Mouse (Mus musculus) v-Abl transformed pro-B cells (cell line): ENCODE data around the gene Cks1b.

ENCODE experiments used
- in situ Hi-C, 2 experiments: fragments of 400-800 bp; cut with MboI; formaldehyde crosslinking; loops; one replicate each; pipeline ENCODE4 v1.15.1; 2025; ENCODE audit not compliant: unreplicated experiment in 2 of 2

The Cks1b gene

DNA sequence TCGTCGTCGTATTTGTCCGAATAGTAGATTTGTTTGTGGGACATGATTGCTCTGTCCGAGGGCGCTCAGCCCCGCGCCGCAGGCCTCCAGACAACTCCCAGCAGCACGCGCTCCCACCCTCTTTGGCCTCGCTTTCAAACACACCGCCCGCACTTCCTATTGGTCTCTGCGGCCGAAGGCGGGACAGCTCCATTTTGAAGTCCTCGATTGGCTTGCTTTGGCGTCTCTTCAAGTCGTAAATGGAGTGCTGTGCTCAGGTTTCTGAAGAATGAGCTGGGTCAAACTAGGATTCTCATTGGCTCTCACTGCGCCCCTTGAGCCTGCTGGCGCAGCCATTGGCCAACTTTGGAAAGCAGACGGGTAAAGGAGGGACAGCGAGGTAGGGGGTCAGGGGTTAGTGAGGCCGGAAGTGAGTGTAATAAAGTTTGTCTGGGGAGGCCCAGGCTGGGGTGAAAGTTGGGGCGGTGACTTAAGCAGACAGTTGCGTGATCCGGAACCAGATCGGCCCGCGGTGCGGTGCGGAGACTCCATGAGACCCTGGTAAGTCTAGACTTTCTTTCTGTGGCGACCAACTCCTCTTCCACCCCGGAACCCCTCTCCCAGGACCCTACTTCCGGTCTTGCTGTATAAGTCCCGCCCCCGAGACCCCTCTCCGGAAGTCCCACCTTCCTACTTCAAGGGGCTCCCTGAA, at the start of gene Cks1b, which contains the start of gene Shc1:
Cks1b (minus strand) TSS at position 214 of the 691 bp plus-strand sequence.
Shc1 (plus strand) TSS at position 274 of the 691 bp plus-strand sequence.
- in situ Hi-C loops, result no loop called here

GRCm38 (mm10) chr3:89458965-89459807, 41.0 kb upstream of the Cks1b start:
- in situ Hi-C loops, result loop anchor here in 1 of 2 experiments (5.0 kb wide), 1 partner anchor 62 kb away; no protein-coding TSS in a partner anchor

- in situ Hi-C loops, result loop anchor here in 1 of 2 experiments (5.0 kb wide), 1 partner anchor 61 kb away; no protein-coding TSS in a partner anchor
Measured at GRCm38 (mm10) chr3:89458372-89458964, 40.3 kb upstream of the Cks1b start.

DNA sequence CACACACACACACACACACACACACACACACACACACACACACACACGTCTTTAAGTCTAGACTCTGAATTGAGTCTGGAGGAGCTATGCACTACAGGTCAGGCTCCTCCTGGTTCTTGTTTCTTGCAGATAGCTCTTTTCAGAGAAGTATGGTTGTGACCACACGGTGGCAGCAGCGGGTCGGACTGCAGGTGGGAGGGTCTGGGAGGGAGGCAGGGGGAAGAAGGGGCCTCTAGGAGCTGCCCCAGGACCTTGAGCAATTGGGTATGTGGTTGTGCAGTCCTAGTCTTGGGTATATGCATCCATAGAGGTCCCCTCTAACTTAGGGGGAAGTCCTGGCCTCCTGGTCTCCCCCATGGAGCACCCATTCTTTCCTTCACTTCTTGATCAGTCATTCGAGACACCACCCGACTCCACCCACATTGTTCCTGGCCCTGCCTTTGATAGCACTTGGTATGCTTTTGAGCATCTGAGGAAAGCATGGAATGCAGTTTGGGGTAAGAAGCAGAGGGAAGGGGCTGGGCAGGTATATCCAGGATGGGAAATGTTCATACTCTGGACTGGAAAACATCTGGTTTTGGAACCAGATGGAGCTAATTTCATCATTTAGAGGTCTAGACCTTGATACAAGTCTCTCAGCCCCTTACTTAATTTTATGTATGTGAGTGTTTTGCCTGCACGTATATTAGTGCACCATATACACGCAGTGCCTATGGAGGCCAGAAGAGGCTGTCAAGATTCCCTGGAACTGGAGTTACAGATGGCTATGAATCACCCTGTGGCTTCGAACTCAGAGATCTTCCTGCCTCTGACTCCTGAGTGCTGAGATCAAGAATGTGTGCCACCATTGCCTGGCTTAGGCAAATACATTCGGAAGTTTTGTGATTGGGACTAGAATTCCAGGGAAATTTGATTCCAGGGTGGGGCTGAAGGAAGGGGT, 38.8 kb upstream of the Cks1b start:
- in situ Hi-C loops, result loop anchor here in 1 of 2 experiments (5.0 kb wide), 1 partner anchor 60 kb away; no protein-coding TSS in a partner anchor

GRCm38 (mm10) chr3:89455786-89456285, 37.7 kb upstream of the Cks1b start:
- in situ Hi-C loops, result loop anchor here in 1 of 2 experiments (5.0 kb wide), 1 partner anchor 59 kb away; no protein-coding TSS in a partner anchor

DNA sequence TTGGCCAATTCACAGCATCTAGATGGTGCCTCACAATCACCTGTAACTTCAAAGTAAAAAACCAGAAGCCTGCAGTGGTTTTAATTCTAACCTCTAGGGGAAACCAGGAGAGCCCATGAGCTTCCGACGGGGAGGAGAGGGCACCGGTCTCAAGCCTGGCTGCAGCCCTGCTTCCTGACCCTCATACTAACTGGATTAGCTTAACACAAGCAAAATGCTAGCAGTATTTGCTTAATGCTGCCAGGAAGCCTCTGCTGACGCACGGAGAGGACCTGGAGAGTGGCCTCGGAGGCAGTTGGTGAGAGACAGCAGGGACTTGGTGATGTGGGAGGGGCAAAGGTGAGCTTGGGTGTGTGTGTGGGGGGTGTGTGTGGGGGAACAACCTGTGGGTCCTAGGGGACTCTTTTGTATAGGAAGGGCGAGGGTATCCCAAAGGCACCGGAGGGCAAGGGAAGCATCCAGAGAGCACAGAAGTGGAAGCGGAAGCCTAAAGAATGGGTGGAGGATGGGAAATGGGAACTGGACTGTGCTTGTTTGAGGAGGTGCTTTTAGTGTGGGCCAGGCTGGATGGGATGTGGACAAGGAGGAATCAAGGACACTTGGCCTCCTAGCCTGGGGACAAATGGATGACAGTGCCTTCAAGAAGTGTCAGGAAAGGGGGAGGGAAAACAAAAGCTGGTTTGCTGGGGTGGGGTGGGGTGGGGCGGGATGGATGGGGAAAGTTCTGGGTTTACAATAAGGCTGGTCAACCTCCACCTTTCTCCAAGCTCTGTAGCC, 36.4 kb upstream of the Cks1b start, which contains the start of gene Pmvk:
Pmvk (plus strand) TSS at position 141 of the 777 bp plus-strand sequence.
- in situ Hi-C loops, result loop anchor here in 1 of 2 experiments (5.0 kb wide), 1 partner anchor 57 kb away; no protein-coding TSS in a partner anchor

- in situ Hi-C loops, result no loop called here
Measured at GRCm38 (mm10) chr3:89451916-89452315, 33.7 kb upstream of the Cks1b start.

- in situ Hi-C loops, result loop anchor here in 1 of 2 experiments (5.0 kb wide), 1 partner anchor 33 kb away; no protein-coding TSS in a partner anchor
Measured at GRCm38 (mm10) chr3:89449541-89449940, 31.4 kb upstream of the Cks1b start.

DNA sequence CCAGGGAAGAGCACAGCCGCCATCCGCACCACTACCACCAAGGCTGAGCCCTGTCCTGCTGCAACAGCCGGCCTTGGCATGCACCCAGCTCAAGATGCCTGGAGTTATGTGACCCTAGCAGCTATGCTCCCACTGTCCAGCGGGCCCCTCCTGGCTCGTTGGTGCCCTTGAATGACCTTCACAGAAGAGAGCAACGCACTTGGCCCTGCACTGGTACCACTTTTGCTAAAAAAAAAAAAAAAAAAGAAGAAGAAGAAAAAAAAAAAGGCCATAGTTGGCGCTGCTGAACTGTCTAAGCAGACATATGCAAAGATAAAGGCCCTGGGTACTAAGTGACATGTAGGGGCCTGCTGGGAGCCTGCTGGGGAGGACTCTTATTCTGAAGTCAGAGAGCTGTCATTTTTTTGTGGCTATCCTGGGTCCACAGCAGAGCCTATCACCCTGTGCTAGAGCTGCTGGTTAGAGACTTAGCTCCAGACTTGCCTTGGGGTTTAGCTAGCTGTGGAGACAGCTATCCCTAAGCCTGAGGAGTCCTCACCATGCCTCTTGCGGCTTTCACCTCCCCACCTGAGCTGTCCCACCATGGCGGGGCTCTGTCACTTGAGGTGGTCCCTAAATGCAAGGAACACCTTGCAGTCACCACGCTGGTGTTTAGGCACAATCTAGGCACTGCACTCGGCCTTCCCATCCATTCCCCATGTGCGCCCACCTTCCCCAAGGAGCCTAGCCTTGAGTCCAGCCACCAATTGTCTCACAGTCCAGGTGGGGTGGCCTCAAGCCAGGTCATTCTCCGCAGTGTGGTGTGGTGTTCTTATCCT, 30.7 kb upstream of the Cks1b start:
- in situ Hi-C loops, result loop anchor here in 1 of 2 experiments (5.0 kb wide), 1 partner anchor 33 kb away; no protein-coding TSS in a partner anchor

GRCm38 (mm10) chr3:89440691-89441090, 22.5 kb upstream of the Cks1b start:
- in situ Hi-C loops, result no loop called here

DNA sequence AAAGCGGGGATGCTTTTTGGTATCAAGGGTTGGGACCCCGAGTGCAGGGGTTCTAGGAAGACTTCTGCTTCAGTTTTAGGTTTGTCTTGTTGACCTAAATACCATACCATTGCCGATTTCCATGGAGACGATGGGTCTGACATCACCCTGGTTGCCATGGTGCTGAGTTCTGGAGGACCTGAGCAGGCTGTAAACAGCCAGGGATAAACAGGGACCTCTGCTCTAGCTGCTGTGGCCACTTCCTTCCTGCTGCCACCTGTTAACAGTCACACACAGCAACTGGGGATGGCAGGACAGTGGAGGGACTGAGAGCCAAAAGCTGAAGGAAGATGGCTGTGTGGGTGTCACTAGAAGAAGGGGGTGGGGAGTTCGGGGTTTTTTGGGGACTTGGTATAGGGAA, 19.1 kb upstream of the Cks1b start:
- in situ Hi-C loops, result loop anchor here in 1 of 2 experiments (5.0 kb wide), 1 partner anchor 35 kb away; the partner anchor contains the start of gene Lenep

- in situ Hi-C loops, result loop anchor here in 1 of 2 experiments (5.0 kb wide), 1 partner anchor 34 kb away; the partner anchor contains the start of gene Lenep
Measured at GRCm38 (mm10) chr3:89436176-89437113, 18.3 kb upstream of the Cks1b start, which contains the start of gene Pbxip1. TSS of gene Pbxip1 (plus strand) at chr3:89436706.

- in situ Hi-C loops, result loop anchor here in 1 of 2 experiments (5.0 kb wide), 1 partner anchor 33 kb away; the partner anchor contains the start of gene Lenep
Measured at GRCm38 (mm10) chr3:89435041-89435440, 16.9 kb upstream of the Cks1b start.

GRCm38 (mm10) chr3:89434532-89434931, 16.3 kb upstream of the Cks1b start:
- in situ Hi-C loops, result no loop called here

DNA sequence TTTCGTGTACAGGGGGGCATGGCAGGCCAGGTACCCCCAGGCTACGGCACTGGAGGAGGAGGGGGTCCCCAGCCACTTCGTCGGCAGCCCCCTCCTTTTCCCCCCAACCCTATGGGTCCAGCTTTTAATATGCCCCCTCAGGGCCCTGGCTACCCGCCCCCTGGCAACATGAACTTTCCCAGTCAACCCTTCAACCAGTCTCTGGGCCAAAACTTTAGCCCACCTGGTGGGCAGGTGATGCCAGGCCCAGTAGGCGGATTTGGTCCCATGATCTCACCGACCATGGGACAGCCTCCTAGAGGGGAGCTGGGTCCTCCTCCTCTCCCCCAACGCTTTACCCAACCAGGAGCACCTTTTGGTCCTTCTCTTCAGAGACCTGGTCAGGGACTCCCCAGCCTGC, 14.4 kb upstream of the Cks1b start:
- in situ Hi-C loops, result no loop called here
